Mouse (Mus musculus): Measurements from ENCODE around the gene Lpp.

GRCm38 (mm10) chr16:24447666-24448492 is 54.6 kb downstream of the Lpp start:
- TF ChIP-seq CTCF (IDR thresholded peaks at IDR 0.05; ENCODE audit: insufficient read depth, low read length) = no peak
- TF ChIP-seq POLR2A (IDR thresholded peaks at IDR 0.05; ENCODE audit: borderline replicate concordance, extremely low read depth, low read depth, low read length) = no peak

All from lung, adult 2 months (tissue).